Mouse (Mus musculus) MEL (cell line): Measurements from ENCODE around the gene Prap1. TPM values are rescaled to one million over a fixed set of nuclear protein-coding genes. Genes with fewer than 3 reads are reported as not detected.

Source experiments
- DNase-seq: peaks from one replicate; pipeline ENCODE4 v3.0.0; 2011; ENCODE audit warnings: low read depth, low spot score
- H3K27ac ChIP-seq: 2 replicates; pipeline ENCODE4 v1.5.1; 2012; ENCODE audit warnings: low read depth, mild to moderate bottlenecking, control low read depth, low read length, moderate library complexity; ENCODE audit not compliant: control insufficient read depth
- H3K27me3 ChIP-seq, 2 experiments: fragments of 150-350 bp in 1 of 2; sonication (generic) in 1 of 2; 2 replicates each; pipeline ENCODE4 v1.6.1; 2012; ENCODE audit warnings: low read length in 2 of 2, mild to moderate bottlenecking in 2 of 2, improper control_type of control experiment in 1 of 2, moderate library complexity in 1 of 2; ENCODE audit not compliant: insufficient read depth in 2 of 2, control insufficient read depth in 1 of 2
- H3K36me3 ChIP-seq, 2 experiments: 2 replicates each; pipeline ENCODE4 v1.6.1; 2012 to 2014; ENCODE audit warnings: low read length in 2 of 2, improper control_type of control experiment in 1 of 2, inconsistent platforms in 1 of 2, mild to moderate bottlenecking in 1 of 2; ENCODE audit not compliant: insufficient read depth in 2 of 2, control insufficient read depth in 1 of 2
- H3K4me1 ChIP-seq, 2 experiments: fragments of 150-350 bp in 1 of 2; sonication (generic) in 1 of 2; 2 replicates each; pipeline ENCODE4 v1.6.1; 2012; ENCODE audit warnings: low read length in 2 of 2, improper control_type of control experiment in 1 of 2, mild to moderate bottlenecking in 1 of 2; ENCODE audit not compliant: insufficient read depth in 2 of 2, control insufficient read depth in 1 of 2
- H3K4me3 ChIP-seq, 2 experiments: fragments of 150-350 bp in 1 of 2; sonication (generic) in 1 of 2; 2 replicates each; pipeline ENCODE4 v1.5.1; 2012; ENCODE audit warnings: low read depth in 2 of 2, low read length in 2 of 2, mild to moderate bottlenecking in 2 of 2, moderate library complexity in 2 of 2, control low read depth in 1 of 2, improper control_type of control experiment in 1 of 2; ENCODE audit not compliant: control insufficient read depth in 1 of 2, insufficient read depth in 1 of 2
- H3K79me2 ChIP-seq: 2 replicates; pipeline ENCODE4 v1.6.1; 2012; ENCODE audit warnings: mild to moderate bottlenecking, low read length, moderate library complexity; ENCODE audit not compliant: control insufficient read depth, poor library complexity, insufficient read depth
- H3K9ac ChIP-seq: 2 replicates; pipeline ENCODE4 v1.6.1; 2012; ENCODE audit warnings: low read depth, mild to moderate bottlenecking, control low read depth, low read length, moderate library complexity; ENCODE audit not compliant: control insufficient read depth, poor library complexity, severe bottlenecking
- H3K9me3 ChIP-seq: fragments of 150-350 bp; sonication (generic); replicated peaks from 2 replicates; pipeline ENCODE4 v1.6.1; 2012; ENCODE audit warnings: mild to moderate bottlenecking, low read length, improper control_type of control experiment, moderate library complexity; ENCODE audit not compliant: insufficient read depth
- BHLHE40 ChIP-seq: IDR thresholded peaks from 2 replicates; pipeline ENCODE4 v1.6.1; 2012; ENCODE audit warnings: low read depth, mild to moderate bottlenecking, inconsistent platforms, low read length, improper control_type of control experiment, borderline replicate concordance
- CHD2 ChIP-seq: IDR thresholded peaks from 2 replicates; pipeline ENCODE4 v1.6.1; 2011; ENCODE audit warnings: low read length, improper control_type of control experiment
- CTCF ChIP-seq, 3 experiments: IDR thresholded peaks in 2 of 3; conservative IDR thresholded peaks in 1 of 3; 2 replicates each; pipeline ENCODE4 v1.5.1; 2011 to 2012; ENCODE audit warnings: low read length in 3 of 3, low read depth in 2 of 3, mild to moderate bottlenecking in 2 of 3, improper control_type of control experiment in 1 of 3, inconsistent platforms in 1 of 3, mixed read lengths in 1 of 3, moderate library complexity in 1 of 3; ENCODE audit not compliant: control insufficient read depth in 1 of 3, insufficient read depth in 1 of 3, poor library complexity in 1 of 3, severe bottlenecking in 1 of 3
- E2F4 ChIP-seq: IDR thresholded peaks from 2 replicates; pipeline ENCODE4 v1.6.1; 2011; ENCODE audit warnings: low read depth, low read length, improper control_type of control experiment, borderline replicate concordance
- EP300 ChIP-seq, 2 experiments: IDR thresholded peaks; 2 replicates each; pipeline ENCODE4 v1.6.1; 2011; ENCODE audit warnings: improper control_type of control experiment in 2 of 2, low read length in 2 of 2, low read depth in 1 of 2, mild to moderate bottlenecking in 1 of 2
- ETS1 ChIP-seq: IDR thresholded peaks from 2 replicates; pipeline ENCODE4 v1.6.1; 2012; ENCODE audit warnings: low read depth, mild to moderate bottlenecking, inconsistent platforms, low read length, improper control_type of control experiment, moderate library complexity
- JUND ChIP-seq: IDR thresholded peaks from 2 replicates; pipeline ENCODE4 v1.6.1; 2011; ENCODE audit warnings: low read depth, mild to moderate bottlenecking, improper control_type of control experiment, low read length
- KAT2A ChIP-seq: conservative IDR thresholded peaks from 2 replicates; pipeline ENCODE4 v1.6.1; 2012; ENCODE audit warnings: low read depth, low read length, improper control_type of control experiment, inconsistent platforms
- MAFK ChIP-seq: IDR thresholded peaks from 2 replicates; pipeline ENCODE4 v1.6.1; 2011; ENCODE audit warnings: low read depth, mild to moderate bottlenecking, low read length, improper control_type of control experiment, borderline replicate concordance
- MAX ChIP-seq: IDR thresholded peaks from 2 replicates; pipeline ENCODE4 v1.6.1; 2011; ENCODE audit warnings: low read length, improper control_type of control experiment
- MAZ ChIP-seq: IDR thresholded peaks from 2 replicates; pipeline ENCODE4 v1.6.1; 2012; ENCODE audit warnings: low read depth, mild to moderate bottlenecking, inconsistent platforms, low read length, improper control_type of control experiment
- MEF2A ChIP-seq: IDR thresholded peaks from 2 replicates; pipeline ENCODE4 v1.6.1; 2014; ENCODE audit warnings: low read depth, mild to moderate bottlenecking, inconsistent platforms, low read length, improper control_type of control experiment; ENCODE audit not compliant: poor library complexity, insufficient replicate concordance, severe bottlenecking; ENCODE audit errors: extremely low read depth
- MXI1 ChIP-seq: IDR thresholded peaks from 2 replicates; pipeline ENCODE4 v1.6.1; 2011; ENCODE audit warnings: mild to moderate bottlenecking, low read depth, low read length, improper control_type of control experiment
- MYB ChIP-seq: IDR thresholded peaks from 2 replicates; pipeline ENCODE4 v1.6.1; 2011; ENCODE audit warnings: mild to moderate bottlenecking, low read depth, low read length, improper control_type of control experiment
- MYC ChIP-seq: IDR thresholded peaks from 2 replicates; pipeline ENCODE4 v1.6.1; 2011; ENCODE audit warnings: low read depth, mild to moderate bottlenecking, low read length, improper control_type of control experiment, moderate library complexity
- NELFE ChIP-seq: IDR thresholded peaks from 2 replicates; pipeline ENCODE4 v1.6.1; 2011; ENCODE audit warnings: low read depth, low read length, improper control_type of control experiment
- NRF1 ChIP-seq: IDR thresholded peaks from 2 replicates; pipeline ENCODE4 v1.6.1; 2014; ENCODE audit warnings: low read depth, mild to moderate bottlenecking, inconsistent platforms, low read length, improper control_type of control experiment, moderate library complexity; ENCODE audit not compliant: poor library complexity, insufficient read depth, severe bottlenecking
- POLR2A ChIP-seq, 2 experiments: IDR thresholded peaks; 2 replicates each; pipeline ENCODE4 v1.6.1; 2011 to 2012; ENCODE audit warnings: low read length in 2 of 2, mild to moderate bottlenecking in 2 of 2, control low read depth in 1 of 2, improper control_type of control experiment in 1 of 2, low read depth in 1 of 2, moderate library complexity in 1 of 2; ENCODE audit not compliant: control insufficient read depth in 1 of 2, insufficient read depth in 1 of 2, poor library complexity in 1 of 2
- POLR2AphosphoS2 ChIP-seq: IDR thresholded peaks from 2 replicates; pipeline ENCODE4 v1.6.1; 2011; ENCODE audit warnings: low read length, improper control_type of control experiment
- POLR2AphosphoS5 ChIP-seq: IDR thresholded peaks from 2 replicates; pipeline ENCODE4 v1.6.1; 2012; ENCODE audit warnings: low read depth, borderline replicate concordance, mild to moderate bottlenecking, inconsistent platforms, low read length, moderate library complexity, mixed read lengths
- RAD21 ChIP-seq: IDR thresholded peaks from 2 replicates; pipeline ENCODE4 v1.6.1; 2011; ENCODE audit warnings: mild to moderate bottlenecking, low read depth, low read length, improper control_type of control experiment
- RCOR1 ChIP-seq: IDR thresholded peaks from 2 replicates; pipeline ENCODE4 v1.6.1; 2012; ENCODE audit warnings: low read depth, mild to moderate bottlenecking, inconsistent platforms, low read length, improper control_type of control experiment
- SIN3A ChIP-seq: IDR thresholded peaks from 2 replicates; pipeline ENCODE4 v1.6.1; 2012; ENCODE audit warnings: low read length, improper control_type of control experiment, inconsistent platforms
- SMC3 ChIP-seq: IDR thresholded peaks from 2 replicates; pipeline ENCODE4 v1.6.1; 2011; ENCODE audit warnings: low read depth, low read length, improper control_type of control experiment
- TAL1 ChIP-seq: IDR thresholded peaks from 2 replicates; pipeline ENCODE4 v1.6.1; 2012; ENCODE audit warnings: mild to moderate bottlenecking, inconsistent platforms, low read length, moderate library complexity, mixed read lengths
- TBP ChIP-seq: IDR thresholded peaks from 2 replicates; pipeline ENCODE4 v1.8.0; 2011; ENCODE audit warnings: low read depth, low read length, improper control_type of control experiment
- TCF12 ChIP-seq: IDR thresholded peaks from 2 replicates; pipeline ENCODE4 v1.6.1; 2014; ENCODE audit warnings: low read depth, mild to moderate bottlenecking, inconsistent platforms, low read length, improper control_type of control experiment, moderate library complexity
- UBTF ChIP-seq: IDR thresholded peaks from 2 replicates; pipeline ENCODE4 v1.6.1; 2012; ENCODE audit warnings: low read depth, mild to moderate bottlenecking, inconsistent platforms, low read length, improper control_type of control experiment, moderate library complexity, borderline replicate concordance; ENCODE audit not compliant: insufficient read depth
- USF1 ChIP-seq: IDR thresholded peaks from 2 replicates; pipeline ENCODE4 v1.6.1; 2014; ENCODE audit warnings: low read depth, mild to moderate bottlenecking, inconsistent platforms, low read length, improper control_type of control experiment, moderate library complexity
- USF2 ChIP-seq, 2 experiments: IDR thresholded peaks; 2 replicates each; pipeline ENCODE4 v1.6.1; 2011 to 2012; ENCODE audit warnings: improper control_type of control experiment in 2 of 2, low read length in 2 of 2, borderline replicate concordance in 1 of 2, inconsistent platforms in 1 of 2, low read depth in 1 of 2, mild to moderate bottlenecking in 1 of 2; ENCODE audit not compliant: insufficient read depth in 1 of 2
- ZC3H11A ChIP-seq: IDR thresholded peaks from 2 replicates; pipeline ENCODE4 v1.6.1; 2012; ENCODE audit warnings: low read depth, mild to moderate bottlenecking, inconsistent platforms, low read length, improper control_type of control experiment
- ZKSCAN1 ChIP-seq: IDR thresholded peaks from 2 replicates; pipeline ENCODE4 v1.6.1; 2012; ENCODE audit warnings: low read depth, mild to moderate bottlenecking, inconsistent platforms, low read length, improper control_type of control experiment, moderate library complexity
- ZMIZ1 ChIP-seq: IDR thresholded peaks from 2 replicates; pipeline ENCODE4 v1.6.1; 2012; ENCODE audit warnings: low read depth, mild to moderate bottlenecking, inconsistent platforms, low read length, improper control_type of control experiment, moderate library complexity
- ZNF384 ChIP-seq: IDR thresholded peaks from 2 replicates; pipeline ENCODE4 v1.6.1; 2012; ENCODE audit warnings: low read depth, mild to moderate bottlenecking, inconsistent platforms, low read length, improper control_type of control experiment
- polyA plus RNA-seq, 2 experiments: library from polyadenylated mRNA; stranded (reverse) in 1 of 2; unstranded in 1 of 2; fragments of >175 nt in 1 of 2; fragments of >200 nt in 1 of 2; gene quantifications; 2 replicates each; pipeline versions ENCODE4 v1.2.1 to v1.2.4; 2012; ENCODE audit warnings: low replicate concordance in 2 of 2, low read depth in 1 of 2; ENCODE audit not compliant: insufficient read length in 2 of 2, insufficient read depth in 1 of 2, missing spikeins in 1 of 2
- total RNA-seq: library from RNA; depleted of rRNA; stranded (reverse); fragments of 300-350 nt; gene quantifications from 2 replicates; pipeline ENCODE4 v1.2.3, GENCODE M21; 2012

Gene Prap1
- total and polyA plus RNA-seq, 3 experiments, result not detected

GRCm38 (mm10) chr7:140063092-140063491, 30.1 kb upstream of the Prap1 start:
- H3K36me3 ChIP-seq, result no peaks in the 10 kb centered on the region
- peak; percentile 78 for TF ChIP-seq RAD21
- no peak for TF ChIP-seq TAL1
- no peak for TF ChIP-seq TCF12
- TF ChIP-seq ETS1, result no peak
- no peak for TF ChIP-seq MAZ
- no peak for TF ChIP-seq MYC
- TF ChIP-seq JUND, result peak; percentile 70; the same call in 1 of the 2 replicates
- peak; percentile 74 to 92 (median 80) for TF ChIP-seq CTCF (IDR thresholded peaks at IDR 0.05 in 2 of 3, conservative IDR thresholded peaks at IDR 0.05 in 1 of 3; ENCODE audit: control insufficient read depth in 1 of 3, insufficient read depth in 1 of 3, low read depth in 2 of 3, low read length in 3 of 3, poor library complexity in 1 of 3, severe bottlenecking in 1 of 3)
- TF ChIP-seq NRF1, result no peak
- no peak for TF ChIP-seq ZKSCAN1
- TF ChIP-seq UBTF, result no peak
- 0 out of 2 replicates have a peak, but pooled peaks have one; percentile 28 for TF ChIP-seq NELFE
- peak; percentile 95 for TF ChIP-seq SMC3
- peak; percentile 82 for TF ChIP-seq ZC3H11A
- TF ChIP-seq CHD2, result no peak
- no peak for TF ChIP-seq E2F4
- no peak for TF ChIP-seq MEF2A
- no peak for TF ChIP-seq ZMIZ1
- no peak for TF ChIP-seq POLR2AphosphoS2
- no peak for TF ChIP-seq USF1
- peak; percentile 56; the same call in 1 of the 2 replicates for TF ChIP-seq TBP
- TF ChIP-seq POLR2AphosphoS5, result no peak
- TF ChIP-seq USF2 (IDR thresholded peaks at IDR 0.05; ENCODE audit: borderline replicate concordance in 1 of 2, insufficient read depth in 1 of 2, low read depth in 1 of 2, low read length in 2 of 2), result no peak
- no peak for TF ChIP-seq MAX
- TF ChIP-seq MYB, result no peak
- no peak for TF ChIP-seq ZNF384
- no peak for TF ChIP-seq SIN3A
- no peak for TF ChIP-seq MXI1
- TF ChIP-seq POLR2A (IDR thresholded peaks at IDR 0.05; ENCODE audit: control insufficient read depth in 1 of 2, insufficient read depth in 1 of 2, low read depth in 1 of 2, low read length in 2 of 2, poor library complexity in 1 of 2), result no peak
- TF ChIP-seq MAFK, result no peak
- TF ChIP-seq RCOR1, result no peak
- no peak for TF ChIP-seq BHLHE40
- no peak for TF ChIP-seq EP300 (IDR thresholded peaks at IDR 0.05; ENCODE audit: low read depth in 1 of 2, low read length in 2 of 2)
- TF ChIP-seq KAT2A, result no peak
- TF ChIP-seq, all 39 proteins: peak for 7
- Histone ChIP-seq H3K4me1 (no peaks in the 10 kb centered on the region), H3K9ac (no peak overlapping the region), H3K4me3 (no peak overlapping the region), H3K9me3 (no peaks in the 10 kb centered on the region), H3K27me3 (no peaks in the 10 kb centered on the region), H3K27ac (no peak overlapping the region), H3K79me2 (no peaks in the 10 kb centered on the region)
- DNase-seq, result peak; percentile 82
